Mouse (Mus musculus) small intestine, adult 10 weeks (tissue): ENCODE results near the gene Socs3. TPM values are rescaled to one million over a fixed set of nuclear protein-coding genes. Genes with fewer than 3 reads are reported as not detected.

Experiments used
- polyA plus RNA-seq: library from polyadenylated mRNA; stranded (reverse); fragments of 350-450 nt; fragmentation: Illumina TruSeq; extraction: RNeasy Lipid Tissue Mini Kit (QIAGEN cat#74804); gene quantifications from one replicate; pipeline ENCODE4 v1.2.3, GENCODE M21; 2014; ENCODE audit warnings: low replicate concordance

Gene Socs3
- 0.85 TPM for polyA plus RNA-seq

DNA sequence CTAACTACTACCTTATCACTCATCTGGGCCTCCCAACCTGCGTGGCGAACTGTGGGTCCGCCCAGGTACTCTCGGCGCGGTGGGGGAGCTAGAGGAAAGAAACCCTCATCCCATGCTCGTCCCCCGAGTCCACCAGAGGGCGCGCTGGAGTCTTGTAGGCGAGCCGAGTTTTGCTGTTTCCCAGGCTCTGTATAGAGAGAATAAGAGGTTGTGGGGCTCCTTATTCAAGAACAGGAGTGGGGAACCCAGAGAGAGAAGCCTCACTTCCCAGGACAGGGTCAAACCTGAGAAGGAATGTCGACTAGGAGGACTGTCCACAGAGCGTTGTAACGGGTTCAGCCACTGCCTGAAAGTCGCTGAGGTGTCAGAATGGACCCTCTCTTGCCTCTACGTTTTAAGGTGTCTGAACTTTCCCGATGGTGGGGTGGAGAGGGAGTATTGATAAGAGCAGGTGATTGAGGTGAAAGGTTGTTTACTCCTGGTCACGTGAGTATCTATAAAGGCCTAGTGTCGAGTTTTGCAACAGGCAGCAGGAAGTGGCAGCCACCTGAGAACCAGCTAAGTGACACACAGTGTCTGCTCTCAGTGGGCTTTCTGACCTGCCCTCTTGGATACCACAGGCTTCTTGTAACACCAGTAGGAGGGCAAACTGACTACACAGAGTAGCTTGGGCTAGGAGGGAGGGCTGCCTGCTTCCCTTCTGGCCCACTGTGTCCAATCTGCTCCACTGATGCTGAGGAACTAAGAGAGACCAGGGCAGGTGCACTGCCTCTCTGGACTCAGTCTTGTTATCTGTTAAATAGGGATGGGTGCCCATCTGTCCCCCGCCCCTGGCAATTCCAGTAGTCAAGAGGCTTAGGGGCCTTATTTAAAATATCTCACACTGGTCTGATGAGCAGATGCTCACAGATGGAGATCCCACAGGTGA, at the start of gene Socs3:
Socs3 (minus strand) TSS at position 103 of the 928 bp plus-strand sequence.

GRCm38 (mm10) chr11:117986126-117987031, 16.5 kb upstream of the Socs3 start, which contains the start of gene Pgs1:
Gene Pgs1 (plus strand): TSS chr11:117986292.

Other genes with a start within 250 kb of the Socs3 start
- gene Tmc8, start 188.0 kb downstream of the Socs3 start, polyA plus RNA-seq: 1.7 TPM
- gene Tmc6, start 187.8 kb downstream of the Socs3 start, polyA plus RNA-seq: 0.97 TPM
- gene 6030468B19Rik, start 172.4 kb downstream of the Socs3 start, polyA plus RNA-seq: not detected
- 3.5 TPM for gene Gm20708, start 160.4 kb downstream of the Socs3 start, polyA plus RNA-seq
- 3.0 TPM for gene Syngr2, start 160.4 kb downstream of the Socs3 start, polyA plus RNA-seq
- gene Afmid, start 144.1 kb downstream of the Socs3 start, polyA plus RNA-seq: 0.67 TPM
- 2.0 TPM for gene Tk1, start 144.0 kb downstream of the Socs3 start, polyA plus RNA-seq
- 32.3 TPM for gene Birc5, start 120.8 kb downstream of the Socs3 start, polyA plus RNA-seq
- not detected for gene Tmem235, start 109.3 kb downstream of the Socs3 start, polyA plus RNA-seq
- gene Tha1, start 96.6 kb downstream of the Socs3 start, polyA plus RNA-seq: 0.71 TPM
- gene Pgs1, start 16.2 kb upstream of the Socs3 start, polyA plus RNA-seq: 3.1 TPM
- gene Dnah17, start 160.6 kb upstream of the Socs3 start, polyA plus RNA-seq: not detected